In the genomic region with DNA sequence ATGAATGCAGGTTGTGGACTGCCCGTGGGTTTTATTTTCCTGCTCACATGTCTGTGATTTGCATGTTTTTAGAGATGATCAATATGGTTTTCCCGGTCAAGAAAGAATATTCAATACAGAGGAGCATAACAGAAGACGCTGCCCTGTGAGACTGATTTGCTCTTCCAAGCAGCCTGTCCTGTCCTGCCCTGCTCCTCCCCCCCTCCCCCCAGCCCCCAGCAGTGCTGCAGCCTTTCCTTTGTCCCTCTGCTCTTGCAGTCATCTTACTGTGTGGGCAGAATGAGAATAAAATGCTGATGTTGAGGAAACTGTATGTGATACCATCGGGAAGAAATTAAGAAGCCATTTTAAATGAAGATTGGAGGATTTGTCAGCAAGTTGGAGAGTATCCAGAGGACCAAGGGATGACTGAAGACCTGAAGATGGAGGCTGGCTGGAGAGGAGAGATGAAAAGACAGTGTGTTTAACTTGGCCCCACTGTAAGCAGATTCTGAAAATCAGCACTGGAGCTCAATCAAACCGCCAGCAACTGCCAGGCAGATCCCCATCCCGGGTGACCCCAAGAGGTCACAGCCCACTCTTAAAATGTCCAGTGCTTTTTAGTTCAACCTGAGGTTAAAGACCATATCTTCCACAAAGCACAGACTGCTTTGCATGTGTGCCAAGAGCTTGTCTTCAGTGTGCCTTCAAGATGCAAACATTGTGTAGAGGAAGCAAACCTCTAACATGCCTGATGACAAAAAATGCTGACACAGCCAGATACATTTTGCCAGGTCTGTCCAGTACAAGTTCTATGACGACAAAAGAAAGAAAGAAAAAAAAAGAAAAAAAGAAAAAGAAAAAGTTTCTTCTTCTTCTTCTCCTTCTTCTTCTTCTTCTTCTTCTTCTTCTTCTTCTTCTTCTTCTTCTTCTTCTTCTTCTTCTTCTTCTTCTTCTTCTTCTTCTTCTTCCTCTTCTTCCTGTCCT, we compare ENCODE assay signal across 23 mouse cellular contexts.
DNase-seq lines count a peak whose midpoint lies in the region; ATAC-seq and TF ChIP-seq lines count a peak whose summit lies in the region.
"Had no signal": no experiment of that assay in that cellular context is flagged by ENCODE, and none has a peak within 500 bp of the region (broad histone marks: within the 10 kb centered on the region; RNA-seq: fewer than 3 reads in every experiment).

No protein-coding gene starts in this region.

- 45% methylated on average over 7 of the region's 7 CpGs for WGBS in hindbrain, embryonic 10.5 days
- WGBS in hindbrain, embryonic 12.5 days, result 44% methylated on average over 7 of the region's 7 CpGs
- WGBS in midbrain, embryonic 12.5 days, result 42% methylated on average over 7 of the region's 7 CpGs
- WGBS in midbrain, postnatal 0 days, result 41% methylated on average over 7 of the region's 7 CpGs
- WGBS in hindbrain, embryonic 16.5 days, result 35% methylated on average over 7 of the region's 7 CpGs

- TF ChIP-seq CTCF in midbrain, postnatal 0 days (IDR thresholded peaks at IDR 0.05), result no peak

- H3K27me3 ChIP-seq in hindbrain, embryonic 10.5 days (ENCODE audit: insufficient read depth, poor library complexity, severe bottlenecking), result no peaks in the 10 kb centered on the region
- no peaks in the 10 kb centered on the region for H3K27me3 ChIP-seq in hindbrain, embryonic 12.5 days
- H3K27me3 ChIP-seq in midbrain, embryonic 12.5 days, result no peaks in the 10 kb centered on the region
- no peaks in the 10 kb centered on the region for H3K27me3 ChIP-seq in midbrain, postnatal 0 days (ENCODE audit: insufficient read depth, low read length)
- no peaks in the 10 kb centered on the region for H3K27me3 ChIP-seq in hindbrain, embryonic 16.5 days (replicated peaks; ENCODE audit: control insufficient read depth, insufficient read depth, low read length)
- H3K27me3 ChIP-seq: heart, embryonic 15.5 days; intestine, embryonic 15.5 days; kidney, embryonic 15.5 days had no signal

- H3K27ac ChIP-seq in hindbrain, embryonic 10.5 days, result peak overlapping the region; percentile 35; the same call in 1 of the 2 replicates
- no peak overlapping the region for H3K27ac ChIP-seq in hindbrain, embryonic 12.5 days
- no peak overlapping the region for H3K27ac ChIP-seq in midbrain, embryonic 12.5 days (replicated peaks)
- H3K27ac ChIP-seq in midbrain, postnatal 0 days (ENCODE audit: low read depth, low read length), result no peak overlapping the region
- H3K27ac ChIP-seq in hindbrain, embryonic 16.5 days (ENCODE audit: low read depth, low read length), result no peak overlapping the region
- H3K27ac ChIP-seq: heart, adult 2 months; heart, embryonic 15.5 days; intestine, embryonic 15.5 days; kidney, embryonic 15.5 days; left cerebral cortex, adult 2 months had no signal

- peak; percentile 5 for DNase-seq in hindbrain, embryonic 10.5 days (ENCODE audit: low spot score)
- no peak for DNase-seq in midbrain, postnatal 0 days (ENCODE audit: low spot score)
- DNase-seq in embryo, embryonic 10 days (ENCODE audit: low spot score), result peak; percentile 19
- DNase-seq in left cerebral cortex, postnatal 14 days (ENCODE audit: low spot score in 2 of 2), result no peak
- DNase-seq in right cerebral cortex, postnatal 25 days, result no peak
- DNase-seq: cerebellum, adult 9-10 months; gastrocnemius, postnatal 14 days; heart, adult 2 months; heart, postnatal 4 days; layer of hippocampus, adult 9-11 months; lung, postnatal 10 days; thymus, postnatal 14 days had no signal

- no peak overlapping the region for H3K4me2 ChIP-seq in hindbrain, embryonic 12.5 days (replicated peaks)
- H3K4me2 ChIP-seq in midbrain, embryonic 12.5 days (replicated peaks), result no peak overlapping the region
- H3K4me2 ChIP-seq in midbrain, postnatal 0 days (ENCODE audit: low read depth, low read length, poor library complexity, severe bottlenecking), result no peak overlapping the region
- H3K4me2 ChIP-seq in hindbrain, embryonic 16.5 days (ENCODE audit: low read length), result no peak overlapping the region
- H3K4me2 ChIP-seq: heart, embryonic 15.5 days; intestine, embryonic 15.5 days; kidney, embryonic 15.5 days; liver, embryonic 11.5 days had no signal

- no peak overlapping the region for H3K9ac ChIP-seq in hindbrain, embryonic 12.5 days
- H3K9ac ChIP-seq in midbrain, embryonic 12.5 days (replicated peaks), result no peak overlapping the region
- H3K9ac ChIP-seq in midbrain, postnatal 0 days (replicated peaks; ENCODE audit: low read length, poor library complexity, severe bottlenecking), result no peak overlapping the region
- H3K9ac ChIP-seq in hindbrain, embryonic 16.5 days (ENCODE audit: low read depth, low read length), result no peak overlapping the region
- H3K9ac ChIP-seq: heart, embryonic 15.5 days; intestine, embryonic 15.5 days; kidney, embryonic 15.5 days had no signal

- no peaks in the 10 kb centered on the region for H3K36me3 ChIP-seq in hindbrain, embryonic 10.5 days
- H3K36me3 ChIP-seq in hindbrain, embryonic 12.5 days, result no peaks in the 10 kb centered on the region
- H3K36me3 ChIP-seq in midbrain, embryonic 12.5 days, result no peaks in the 10 kb centered on the region
- no peaks in the 10 kb centered on the region for H3K36me3 ChIP-seq in midbrain, postnatal 0 days (ENCODE audit: insufficient read depth, low read length)
- H3K36me3 ChIP-seq in hindbrain, embryonic 16.5 days (ENCODE audit: control insufficient read depth, insufficient read depth, low read length), result no peaks in the 10 kb centered on the region
- H3K36me3 ChIP-seq: heart, embryonic 15.5 days; intestine, embryonic 15.5 days; kidney, embryonic 15.5 days had no signal

- H3K4me3 ChIP-seq in hindbrain, embryonic 10.5 days, result no peak overlapping the region
- H3K4me3 ChIP-seq in hindbrain, embryonic 12.5 days, result no peak overlapping the region
- no peak overlapping the region for H3K4me3 ChIP-seq in midbrain, embryonic 12.5 days
- no peak overlapping the region for H3K4me3 ChIP-seq in midbrain, postnatal 0 days (ENCODE audit: low read depth, low read length)
- no peak overlapping the region for H3K4me3 ChIP-seq in hindbrain, embryonic 16.5 days (ENCODE audit: low read length)
- H3K4me3 ChIP-seq: erythroblast, embryonic 14.5 days; heart, adult 2 months; heart, embryonic 15.5 days; intestine, embryonic 15.5 days; kidney, embryonic 15.5 days; left cerebral cortex, adult 2 months; myocyte had no signal

- H3K9me3 ChIP-seq in hindbrain, embryonic 10.5 days, result no peaks in the 10 kb centered on the region
- H3K9me3 ChIP-seq in hindbrain, embryonic 12.5 days (replicated peaks), result no peaks in the 10 kb centered on the region
- no peaks in the 10 kb centered on the region for H3K9me3 ChIP-seq in midbrain, embryonic 12.5 days
- H3K9me3 ChIP-seq in midbrain, postnatal 0 days (ENCODE audit: low read length), result no peaks in the 10 kb centered on the region
- H3K9me3 ChIP-seq in hindbrain, embryonic 16.5 days (ENCODE audit: control insufficient read depth, low read length), result no peaks in the 10 kb centered on the region
- H3K9me3 ChIP-seq: heart, embryonic 15.5 days; intestine, embryonic 15.5 days; kidney, embryonic 15.5 days had no signal

- intact Hi-C loops in left cerebral cortex, postnatal 14 days (cut with DNase I), result no loop called here

- no peak for ATAC-seq in hindbrain, embryonic 12.5 days (ENCODE audit: low FRiP score)
- ATAC-seq in midbrain, embryonic 12.5 days (ENCODE audit: low FRiP score, low read depth), result peak; percentile 68; the same call in 1 of the 2 replicates
- no peak for ATAC-seq in midbrain, postnatal 0 days (ENCODE audit: low FRiP score)
- 0 out of 2 replicates have a peak, but pooled peaks have one; percentile 34 for ATAC-seq in hindbrain, embryonic 16.5 days
- ATAC-seq: forebrain, embryonic 14.5 days; intestine, embryonic 15.5 days had no signal

- H3K4me1 ChIP-seq in hindbrain, embryonic 10.5 days (replicated peaks), result peaks cover 7% of the 10 kb centered on the region
- peaks cover 3% of the 10 kb centered on the region; the same call in 1 of the 2 replicates for H3K4me1 ChIP-seq in hindbrain, embryonic 12.5 days
- H3K4me1 ChIP-seq in midbrain, embryonic 12.5 days, result peaks cover 3% of the 10 kb centered on the region; the same call in 1 of the 2 replicates
- H3K4me1 ChIP-seq in midbrain, postnatal 0 days (ENCODE audit: insufficient read depth, low read length), result no peaks in the 10 kb centered on the region
- H3K4me1 ChIP-seq in hindbrain, embryonic 16.5 days (ENCODE audit: control insufficient read depth, insufficient read depth, low read depth, low read length), result no peaks in the 10 kb centered on the region
- H3K4me1 ChIP-seq: heart, embryonic 15.5 days; intestine, embryonic 15.5 days had no signal

Comparison
In these comparisons a context has a peak if more than half of its experiments do, and no peak if none do; other contexts are left out.
1. ATAC-seq: peak in midbrain, embryonic 12.5 days (single experiment) and hindbrain, embryonic 16.5 days (single experiment); none in hindbrain, embryonic 12.5 days (single experiment) and midbrain, postnatal 0 days (single experiment).
2. DNase-seq: peak in hindbrain, embryonic 10.5 days (single experiment) and embryo, embryonic 10 days (single experiment); none in midbrain, postnatal 0 days (single experiment), left cerebral cortex, postnatal 14 days (0 of 2) and right cerebral cortex, postnatal 25 days (single experiment).